Mouse (Mus musculus) right cerebral cortex, postnatal 10 days (tissue): ENCODE results near the gene Itpr1.

Source experiments
- DNase-seq, 2 experiments: peaks; one replicate each; pipeline ENCODE4 v3.0.0; 2021; ENCODE audit warnings: low spot score in 2 of 2

Itpr1 gene

DNA sequence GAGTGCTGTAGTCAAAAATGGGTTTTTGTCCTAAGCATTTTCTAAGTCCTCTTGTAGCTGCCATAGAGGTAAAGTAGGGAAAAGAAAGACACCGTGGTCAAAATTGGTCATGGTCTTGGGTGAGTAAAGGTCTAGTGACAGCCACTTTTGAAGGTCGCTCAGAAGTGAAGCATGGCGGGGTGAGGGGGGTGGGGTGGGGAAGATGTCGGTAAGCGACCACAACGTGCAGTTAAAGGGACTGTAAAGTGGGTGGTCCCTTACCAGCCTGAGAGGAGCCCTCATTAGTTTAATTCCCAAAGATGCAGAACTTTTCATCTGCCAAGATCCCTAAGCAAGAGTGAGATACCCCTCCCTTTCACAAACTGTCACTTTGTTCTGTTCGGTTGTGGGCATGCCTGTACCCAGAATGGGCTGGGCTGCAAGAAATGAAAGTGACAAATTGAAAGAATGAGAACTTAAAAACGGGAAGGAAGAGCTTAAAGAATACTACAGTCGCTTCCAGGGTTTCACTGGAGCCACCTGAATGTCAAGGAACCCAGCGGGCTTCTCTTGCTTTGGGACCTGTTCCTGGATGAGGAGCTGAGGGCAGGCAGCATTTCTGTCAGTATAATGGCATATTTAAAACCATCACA, 1.5 kb downstream of the Itpr1 start:
- DNase-seq = no peak

DNA sequence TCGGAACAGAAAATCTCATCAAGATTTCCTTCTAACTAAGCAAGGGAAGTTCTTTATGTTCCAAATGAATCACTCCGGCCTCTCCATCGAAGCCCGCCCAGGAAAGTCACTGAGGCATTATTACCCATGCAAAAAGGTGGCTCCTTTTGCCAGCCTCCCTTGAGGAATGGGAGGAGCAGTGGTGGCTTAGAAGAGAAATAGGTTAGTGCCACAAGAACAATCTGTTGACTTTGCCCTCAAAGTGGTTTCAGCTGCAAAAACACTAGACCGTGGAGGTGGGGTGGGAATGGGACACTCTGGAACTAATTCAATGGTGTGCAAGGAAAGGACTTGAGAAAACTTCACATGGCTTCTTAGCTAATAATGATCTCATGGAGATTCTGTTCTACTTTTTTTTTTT, 3.2 kb downstream of the Itpr1 start:
- DNase-seq = no peak

DNA sequence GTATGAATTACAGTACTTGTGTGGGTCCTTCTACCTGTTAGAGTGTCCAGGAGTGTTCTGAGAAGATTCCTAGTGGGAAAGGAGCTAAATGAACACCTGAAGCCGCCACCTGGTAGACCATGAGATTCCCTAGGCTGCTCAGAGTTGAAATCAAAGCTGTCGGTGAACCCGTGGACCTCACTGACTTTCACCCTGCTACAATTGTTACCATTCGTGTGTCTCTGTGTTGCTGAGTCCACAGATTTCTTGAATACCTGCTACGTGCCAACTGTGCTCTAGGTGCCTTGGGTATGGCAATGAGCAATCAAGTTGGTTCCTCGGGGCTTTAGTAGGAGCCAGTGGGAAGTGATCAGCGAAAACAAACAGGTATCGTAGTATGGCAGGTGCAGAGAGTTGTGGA, 3.9 kb downstream of the Itpr1 start:
- DNase-seq = no peak

DNA sequence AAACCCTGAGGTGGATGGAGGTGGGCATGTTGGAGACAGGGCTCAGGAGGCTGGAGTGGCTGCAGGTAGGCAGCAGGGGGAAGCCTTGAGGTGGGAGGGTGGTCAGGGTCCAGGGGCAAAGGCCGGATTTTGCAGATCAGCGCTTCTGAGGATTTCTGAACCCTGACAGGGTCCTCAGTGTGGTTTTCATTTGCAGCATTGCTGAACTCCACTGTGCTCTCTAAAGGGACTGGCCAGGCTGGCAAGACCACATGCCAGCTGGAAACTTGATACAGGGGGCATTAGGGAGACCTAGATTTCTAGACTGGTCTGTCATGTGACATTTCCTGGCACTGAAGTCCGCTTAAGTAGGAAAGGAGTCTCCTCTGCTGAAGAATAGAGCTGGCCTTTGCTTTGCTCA, 5.1 kb downstream of the Itpr1 start:
- DNase-seq = no peak

DNA sequence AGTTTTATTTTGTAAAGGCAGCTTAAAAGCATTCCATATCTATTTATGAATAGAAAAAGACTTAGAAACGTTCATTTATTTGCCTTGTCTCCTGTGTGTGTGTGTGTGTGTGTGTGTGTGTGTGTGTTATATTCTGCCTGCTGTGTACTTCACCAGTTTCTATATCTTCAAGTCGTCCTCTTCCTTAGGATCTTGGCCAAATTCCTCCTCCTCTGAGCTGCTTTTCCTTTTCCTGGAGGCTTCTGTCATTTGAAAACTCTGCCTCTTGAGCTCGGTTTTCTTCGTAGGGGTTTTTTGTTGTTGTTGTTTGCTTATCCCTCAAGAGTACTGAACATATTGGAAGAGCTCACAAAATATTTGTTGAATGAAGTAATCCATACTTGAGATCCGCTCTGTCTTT, 9.5 kb downstream of the Itpr1 start:
- no peak for DNase-seq

DNA sequence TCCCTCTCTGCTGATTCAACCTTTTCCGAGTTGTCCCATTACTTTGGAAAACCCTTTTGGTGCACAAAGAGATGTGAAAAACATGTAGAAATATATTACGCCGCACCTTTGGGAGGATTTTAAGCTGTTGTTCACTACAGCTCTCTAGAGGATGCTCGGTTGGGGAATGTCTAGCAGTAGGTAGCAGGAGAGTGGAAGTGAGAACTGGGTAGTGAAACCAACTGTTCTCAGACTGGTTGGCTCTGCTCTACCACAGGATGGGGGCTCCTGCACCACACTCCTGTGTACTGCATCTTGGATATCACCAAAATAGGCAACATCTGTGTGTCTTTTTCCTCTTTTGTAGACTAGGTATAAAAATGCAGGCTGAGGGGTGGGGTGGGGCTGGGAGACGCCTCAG, 10.0 kb downstream of the Itpr1 start:
- DNase-seq = no peak

DNA sequence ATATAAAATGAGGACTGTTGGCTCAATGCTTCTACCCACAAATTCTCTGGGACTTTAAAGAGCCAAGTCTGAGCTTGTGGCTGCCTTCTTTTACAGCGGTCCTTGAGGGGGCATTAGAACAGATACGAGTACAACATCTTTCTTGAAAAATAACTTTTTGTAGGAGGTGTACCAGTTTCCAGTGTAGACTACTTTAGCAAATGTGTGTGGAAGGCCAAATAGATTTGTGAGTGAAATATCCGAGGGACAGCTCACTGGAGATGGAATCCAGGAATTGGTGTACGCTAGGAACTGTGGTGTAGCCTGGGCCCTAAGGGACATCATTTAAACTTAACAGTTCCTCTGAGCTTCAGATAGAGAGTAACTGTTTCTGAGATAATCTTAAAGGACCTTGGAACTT, 11.5 kb downstream of the Itpr1 start:
- no peak for DNase-seq

DNA sequence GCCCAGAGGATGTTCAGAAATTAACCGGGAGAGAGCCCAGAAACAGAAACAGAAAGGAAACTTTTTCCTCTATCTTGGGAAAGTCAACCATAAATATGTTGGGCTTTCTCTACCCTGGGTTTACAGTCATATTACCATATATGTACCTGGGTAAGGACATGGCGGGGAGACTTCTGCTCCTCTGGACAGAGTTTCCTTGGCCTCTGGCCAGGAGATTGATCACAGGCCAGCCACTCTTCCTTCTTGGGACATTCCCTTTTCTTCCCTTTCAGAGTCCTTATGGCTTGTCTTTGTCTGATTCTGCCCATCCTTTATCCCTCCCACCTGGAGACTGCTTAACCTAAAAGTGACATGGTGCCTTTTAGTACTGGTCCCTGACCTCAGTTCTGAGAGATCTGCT, 12.1 kb downstream of the Itpr1 start:
- no peak for DNase-seq

DNA sequence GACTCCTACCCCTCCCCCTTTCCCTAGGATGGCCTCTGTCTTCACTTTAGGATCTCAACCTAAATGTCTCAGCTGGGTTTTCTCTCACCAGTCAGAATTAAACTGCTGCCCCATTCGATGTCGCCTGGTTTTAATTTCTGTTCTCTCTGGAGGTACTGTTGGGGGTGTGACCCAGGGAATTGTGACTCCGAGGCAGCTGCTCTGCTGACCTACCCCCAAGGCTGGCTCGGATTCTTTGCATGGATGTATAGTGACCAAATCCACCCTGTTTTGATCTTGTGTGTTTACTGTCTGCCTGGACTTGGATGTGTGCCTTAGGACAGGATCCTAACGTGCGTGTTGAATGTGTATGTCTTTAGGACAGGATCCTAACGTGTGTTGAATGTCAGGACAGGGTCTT, 13.3 kb downstream of the Itpr1 start:
- no peak for DNase-seq

DNA sequence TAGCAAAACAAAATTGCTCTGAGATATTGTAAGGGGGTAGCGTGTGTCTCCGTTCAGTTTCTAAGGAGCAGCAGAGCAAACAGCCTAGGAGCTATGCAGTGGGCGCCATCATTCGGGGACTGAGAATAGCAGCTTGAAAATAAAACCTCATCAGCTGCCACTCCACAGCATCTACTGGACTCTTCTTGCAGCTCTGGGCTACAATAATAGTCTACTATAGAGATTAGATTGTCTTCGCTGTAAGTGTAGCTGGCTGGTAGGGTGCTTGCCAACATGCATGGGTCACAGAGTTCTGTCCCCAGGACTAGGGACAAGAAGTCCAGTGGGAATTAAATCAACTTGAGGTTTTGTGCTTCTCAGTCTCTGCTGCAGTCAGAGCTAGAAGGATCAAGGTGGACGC, 14.6 kb downstream of the Itpr1 start:
- DNase-seq = no peak

DNA sequence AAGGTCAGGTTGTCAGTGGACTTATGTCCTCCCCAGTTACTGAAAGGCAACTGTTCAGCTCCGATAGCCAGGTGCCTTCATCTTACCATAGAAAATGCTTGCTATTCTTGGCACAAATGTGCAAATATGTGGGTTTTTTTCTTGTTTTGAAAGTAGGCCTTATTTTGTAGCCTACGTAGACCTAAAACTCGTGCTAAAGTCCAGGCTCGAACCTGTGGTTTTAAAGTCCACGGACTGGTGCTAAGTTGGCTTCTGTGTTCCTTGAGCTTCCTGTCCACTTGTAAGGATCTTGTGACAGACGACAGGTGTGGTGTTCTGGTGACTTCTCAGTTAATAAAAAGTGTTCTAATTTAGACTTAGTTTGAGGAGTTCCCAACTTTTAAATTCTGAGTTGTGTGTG, 15.2 kb downstream of the Itpr1 start:
- DNase-seq = no peak

DNA sequence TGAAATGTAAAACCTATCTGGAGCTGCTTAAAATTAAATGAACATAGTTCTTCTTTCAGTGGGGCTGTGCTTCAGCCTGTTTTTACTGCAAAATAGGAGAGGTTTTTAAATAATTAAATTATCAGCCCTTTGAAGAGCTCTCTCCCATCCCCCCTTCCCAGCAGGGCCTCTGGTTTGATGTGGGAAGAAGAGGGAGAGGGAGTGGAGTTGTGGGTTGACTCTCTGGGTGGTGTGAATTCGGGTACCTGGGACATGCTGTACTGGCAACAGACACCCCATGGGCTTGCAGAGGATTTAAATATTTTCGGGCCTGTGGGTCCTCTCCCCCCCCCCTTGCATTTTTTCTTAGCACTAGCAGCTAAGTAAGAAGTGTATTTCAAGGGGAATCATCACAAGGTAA, 15.7 kb downstream of the Itpr1 start:
- no peak for DNase-seq

DNA sequence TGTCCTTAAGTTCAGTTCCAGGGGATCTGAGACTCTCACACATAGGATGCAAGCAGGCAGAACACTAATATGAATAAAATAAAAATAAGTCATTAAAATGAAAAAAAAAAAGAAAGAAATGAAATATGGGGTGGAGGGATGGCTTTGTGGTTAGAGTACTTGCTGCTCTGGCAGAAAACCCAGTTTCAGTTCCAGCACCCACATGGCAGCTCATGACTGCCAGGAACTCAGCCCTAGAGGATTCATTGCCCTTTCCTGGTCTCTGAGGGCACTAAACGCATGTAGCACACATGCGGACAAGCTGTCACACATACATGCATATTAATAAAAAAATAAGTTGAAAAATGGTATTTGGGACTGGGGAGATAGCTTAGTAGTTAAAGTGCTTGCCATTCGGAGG, 17.7 kb downstream of the Itpr1 start:
- DNase-seq = no peak

DNA sequence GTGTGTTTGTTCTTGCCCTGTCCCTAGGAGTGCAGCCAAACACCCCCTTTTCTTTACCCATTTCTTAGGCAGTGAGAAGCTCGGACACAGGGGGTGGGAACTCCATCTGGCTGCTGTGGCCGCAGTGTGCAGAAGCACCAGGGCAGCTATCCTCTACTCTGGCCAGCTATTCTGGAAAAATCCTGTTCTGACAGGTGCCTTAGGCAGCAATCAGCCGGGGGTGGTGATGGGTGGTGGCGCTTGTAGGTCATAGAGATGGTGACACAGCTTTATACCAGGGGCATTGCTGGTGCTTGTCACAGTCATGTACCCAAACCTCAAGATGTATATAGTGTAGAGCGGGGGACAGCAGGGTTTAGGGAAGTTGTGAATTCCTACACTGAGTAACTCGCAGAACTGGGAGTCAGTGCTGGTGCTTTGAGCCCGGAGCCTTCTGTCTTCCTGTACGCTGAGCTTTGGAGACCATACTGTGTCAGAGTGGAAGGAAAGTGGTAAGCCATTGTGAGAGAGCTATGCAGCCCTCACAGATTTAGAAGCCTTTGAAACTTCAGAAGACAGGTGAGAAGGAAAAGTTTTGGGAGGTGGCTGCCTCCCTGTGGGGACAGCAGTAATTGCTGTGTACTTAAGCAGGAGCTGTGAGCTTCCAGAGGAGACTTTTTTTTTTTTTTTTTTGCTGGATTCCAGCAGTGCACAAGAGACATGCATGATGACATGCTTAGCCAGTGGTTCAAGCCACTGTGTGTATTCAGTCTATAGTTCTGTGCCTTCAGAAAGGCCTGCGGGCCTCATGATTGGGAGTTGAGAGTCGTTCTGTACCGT, 19.2 kb downstream of the Itpr1 start:
- DNase-seq = no peak

DNA sequence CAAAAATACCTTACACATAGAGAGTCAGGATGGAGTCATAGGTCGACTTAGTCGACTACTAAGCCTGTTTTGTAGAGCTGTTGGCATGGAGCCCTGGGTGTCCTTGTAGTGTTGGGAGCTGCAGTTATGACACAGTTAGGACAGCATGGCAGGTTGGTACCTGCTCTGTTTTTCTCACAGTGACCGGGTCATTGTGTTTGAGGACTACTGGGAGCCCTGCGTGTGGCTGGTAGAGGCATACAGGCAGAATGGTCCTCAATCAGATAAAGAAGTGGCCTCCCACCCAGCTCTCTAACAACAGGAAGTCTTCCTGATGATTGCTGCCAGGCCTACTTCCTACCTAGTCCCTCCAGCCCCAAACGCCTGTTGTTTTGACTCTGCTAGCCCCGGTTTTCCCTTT, 20.2 kb downstream of the Itpr1 start:
- DNase-seq = no peak

DNA sequence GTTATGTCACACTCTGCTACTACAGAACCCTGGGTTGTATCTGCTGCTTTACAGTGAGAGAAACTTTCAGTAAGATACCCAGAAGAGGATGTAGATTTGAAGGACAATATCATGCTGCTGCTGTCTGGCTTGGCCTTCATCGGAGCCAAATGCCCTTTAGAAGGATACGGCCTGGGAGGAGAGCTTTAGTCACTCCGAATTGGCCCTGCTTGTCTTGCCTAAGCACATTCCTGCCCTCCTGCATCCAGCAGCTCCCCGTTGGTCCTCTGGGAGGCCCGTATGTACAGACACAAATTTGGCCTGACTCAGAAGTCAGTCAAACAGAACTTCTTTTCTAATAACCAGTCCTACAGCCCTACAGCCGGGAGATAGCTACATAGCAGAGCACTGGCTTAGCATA, 21.6 kb downstream of the Itpr1 start:
- no peak for DNase-seq

DNA sequence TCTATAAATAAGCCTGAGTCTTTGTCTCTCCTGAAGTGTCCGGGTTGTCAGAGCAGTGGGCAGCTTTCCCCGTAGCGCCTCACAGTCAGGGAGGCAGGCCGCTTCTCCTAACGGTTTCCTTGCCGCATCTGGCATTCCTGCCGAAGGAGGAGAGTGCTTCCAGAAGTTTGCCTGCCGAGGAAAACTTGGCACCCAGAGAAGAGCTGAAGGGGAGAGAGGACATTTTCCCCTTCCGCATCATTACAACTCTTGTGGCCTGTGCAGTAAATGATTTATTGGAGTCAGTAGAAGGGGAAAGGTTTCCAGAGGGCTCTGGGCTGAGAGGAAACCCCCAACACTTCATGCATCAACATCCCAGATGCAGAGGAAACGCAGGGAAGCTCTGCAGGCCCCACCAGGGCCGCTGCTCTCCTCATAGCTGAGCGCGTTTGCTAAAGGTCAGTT, 22.8 kb downstream of the Itpr1 start:
- no peak for DNase-seq

DNA sequence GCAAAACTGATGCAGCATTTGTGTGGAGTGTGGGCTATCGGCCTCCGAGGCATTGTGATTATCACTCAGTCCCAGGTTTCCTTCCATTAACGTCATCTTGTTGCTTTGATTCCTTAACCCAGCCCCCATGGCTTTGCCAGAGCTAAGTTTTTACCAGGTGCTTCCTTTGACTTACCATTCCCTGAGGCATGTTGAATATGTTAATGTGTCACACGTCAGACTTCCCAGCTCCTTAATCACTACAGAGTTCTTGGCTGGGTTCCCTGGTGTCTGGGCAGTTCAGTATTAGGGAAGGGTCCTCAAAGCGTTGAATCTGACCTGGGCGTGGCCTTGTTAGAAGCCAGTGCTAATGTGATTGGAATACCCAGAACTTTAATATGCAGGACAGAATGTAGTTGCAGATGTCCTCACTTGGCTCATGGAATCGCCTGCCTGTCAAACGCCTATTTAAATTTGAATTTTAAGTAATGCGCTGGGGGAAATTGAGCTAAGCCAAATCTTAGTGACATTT, 23.6 kb downstream of the Itpr1 start:
- peak in 1 of 2 experiments; percentile 47 for DNase-seq

DNA sequence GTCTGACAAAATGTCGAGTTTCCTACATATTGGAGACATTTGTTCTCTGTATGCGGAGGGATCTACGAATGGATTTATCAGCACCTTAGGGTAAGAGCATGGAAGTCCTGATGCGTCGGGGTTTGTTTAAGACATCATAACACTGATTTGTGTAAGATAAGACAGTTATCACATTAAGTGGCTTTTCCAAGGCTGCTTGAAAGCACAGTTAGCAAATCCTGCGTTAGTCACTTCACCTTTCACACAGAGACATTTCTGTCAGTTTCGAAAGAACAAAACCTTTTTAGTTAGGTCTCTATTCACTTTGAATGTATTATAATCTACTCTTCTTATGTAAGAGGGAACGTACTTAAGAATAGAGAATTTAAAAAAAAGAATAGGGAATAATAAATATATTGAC, 24.1 kb downstream of the Itpr1 start:
- no peak for DNase-seq

DNA sequence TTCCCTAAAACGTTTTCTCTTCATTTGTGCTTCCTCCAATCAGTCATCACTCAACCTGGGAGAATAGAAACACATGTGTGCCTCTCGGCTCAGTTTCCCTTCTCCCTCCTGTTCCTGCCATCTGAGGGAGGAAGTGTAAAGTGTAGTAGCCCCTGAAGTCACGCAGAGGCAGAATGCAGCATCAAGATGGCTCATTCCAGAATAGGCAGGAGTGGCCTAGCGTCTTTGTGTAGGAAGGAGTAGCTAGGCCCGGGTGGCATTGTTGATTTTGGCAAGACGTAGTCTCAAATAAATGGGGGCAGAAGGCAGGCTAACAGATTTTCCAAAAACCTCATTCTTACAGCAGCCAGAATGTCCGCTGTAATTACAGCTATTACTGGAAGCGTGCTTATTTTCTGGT, 24.7 kb downstream of the Itpr1 start:
- no peak for DNase-seq

DNA sequence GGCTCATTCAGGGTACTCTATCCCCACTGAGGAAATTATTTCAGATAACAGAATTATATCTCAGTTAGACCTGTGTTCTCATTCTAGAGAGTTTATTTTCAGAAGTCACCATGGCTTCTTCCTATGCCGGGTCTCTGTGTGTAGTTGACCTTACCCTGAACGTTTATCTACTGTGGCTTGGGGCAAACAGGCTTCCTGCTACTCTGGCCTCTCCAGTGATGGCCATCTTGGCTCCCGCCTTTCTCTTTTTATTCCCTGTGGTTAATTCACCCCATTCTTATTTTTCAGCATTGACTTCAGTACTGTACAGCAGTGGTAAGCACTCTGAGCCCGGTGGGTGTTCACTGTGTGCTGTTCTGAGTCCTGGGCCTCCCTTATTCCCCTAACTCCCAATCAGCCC, 25.1 kb downstream of the Itpr1 start:
- no peak for DNase-seq

DNA sequence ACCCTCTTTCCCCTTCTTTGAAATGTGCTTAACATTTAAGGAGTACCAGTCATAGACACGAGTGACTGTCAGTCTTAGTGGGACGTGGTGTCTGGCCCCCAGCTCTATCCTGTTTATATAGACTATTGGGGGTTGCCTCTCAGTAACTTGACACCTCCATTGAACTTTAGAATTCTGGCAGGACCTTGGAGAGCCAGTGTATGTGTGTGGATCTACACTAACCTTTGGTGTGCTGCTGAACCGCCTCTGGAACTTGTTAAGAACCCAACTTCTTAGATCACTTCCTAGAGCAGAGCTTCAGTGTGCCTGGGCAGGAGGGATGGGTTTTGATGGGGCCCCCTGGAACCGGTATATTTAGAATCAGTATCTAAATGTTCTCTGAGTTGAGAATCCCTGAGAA, 26.2 kb downstream of the Itpr1 start:
- no peak for DNase-seq

DNA sequence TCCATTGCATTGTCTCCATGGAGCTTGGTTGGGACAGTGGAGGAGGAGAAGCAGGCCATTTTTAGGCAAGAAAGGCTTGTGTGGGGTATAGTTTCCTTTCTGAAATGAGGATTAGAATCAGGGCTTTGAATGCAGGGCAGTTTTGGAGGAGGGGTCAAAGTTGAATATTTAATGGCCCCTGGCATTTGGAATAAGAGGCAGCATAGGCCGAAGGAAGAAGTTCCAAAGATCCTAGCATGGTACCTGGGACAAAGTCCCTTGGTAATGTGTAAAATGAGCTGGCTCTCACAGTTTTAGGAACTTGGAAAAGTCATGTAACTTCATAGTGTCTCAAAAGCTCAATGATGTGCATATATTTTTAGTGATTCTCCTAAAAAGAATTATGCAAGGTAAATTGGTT, 27.1 kb downstream of the Itpr1 start:
- DNase-seq = no peak

DNA sequence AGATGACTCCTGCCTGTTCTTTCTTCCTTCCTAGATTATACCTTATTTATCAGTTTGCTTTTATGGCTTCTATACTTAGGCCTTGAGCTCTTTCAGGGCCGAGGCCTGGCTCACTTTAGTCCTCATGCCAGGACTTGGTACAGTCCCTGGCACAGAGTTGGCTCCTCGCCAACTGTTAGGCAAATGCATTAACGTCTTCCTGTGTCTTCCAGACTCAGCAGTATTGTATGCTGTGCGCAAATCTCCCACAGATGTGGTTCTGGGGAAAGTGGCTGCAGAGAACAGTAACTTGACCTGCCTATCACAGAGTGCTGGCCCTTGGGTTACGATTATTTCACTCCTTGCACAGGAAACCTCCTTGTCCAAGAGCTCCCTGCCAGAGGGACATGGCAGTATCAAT, 27.9 kb downstream of the Itpr1 start:
- DNase-seq = no peak
